Mouse (Mus musculus) stomach, embryonic 16.5 days (tissue): Measurements from ENCODE around the gene Vmn1r185. TPM values are rescaled to one million over a fixed set of nuclear protein-coding genes. Genes with fewer than 3 reads are reported as not detected.
"Not testable (repeated sequence)": the region's sequence is repeated elsewhere in the genome, so short reads cannot be mapped to it uniquely, and the experiment has no call there.

ENCODE experiments used
- ATAC-seq: fragments of 200-750 bp; cut with Nextera tagmentation; 2 replicates; pipeline ENCODE4 v1.8.0; 2017; ENCODE audit warnings: moderate number of reproducible peaks, moderate TSS enrichment; ENCODE audit not compliant: insufficient read depth, low FRiP score
- H3K27ac ChIP-seq: fragments of 300-500 bp; sonication (generic); 2 replicates; pipeline ENCODE4 v1.5.1; 2014; ENCODE audit warnings: low read length
- H3K27me3 ChIP-seq: fragments of 300-500 bp; sonication (generic); 2 replicates; pipeline ENCODE4 v1.6.1; 2014; ENCODE audit warnings: low read length, control low read depth, mixed read lengths; ENCODE audit not compliant: control insufficient read depth, insufficient read depth
- H3K36me3 ChIP-seq: fragments of 300-500 bp; sonication (generic); 2 replicates; pipeline ENCODE4 v1.6.1; 2014; ENCODE audit warnings: low read length; ENCODE audit not compliant: control insufficient read depth, insufficient read depth
- H3K4me1 ChIP-seq: fragments of 300-500 bp; sonication (generic); 2 replicates; pipeline ENCODE4 v1.6.1; 2014; ENCODE audit warnings: low read length, control low read depth, mixed read lengths; ENCODE audit not compliant: control insufficient read depth, insufficient read depth
- H3K4me2 ChIP-seq: fragments of 300-500 bp; sonication (generic); 2 replicates; pipeline ENCODE4 v1.6.1; 2014; ENCODE audit warnings: low read depth, low read length, mixed read lengths
- H3K4me3 ChIP-seq: fragments of 300-500 bp; sonication (generic); replicated peaks from 2 replicates; pipeline ENCODE4 v1.5.1; 2014; ENCODE audit warnings: mild to moderate bottlenecking, low read length
- H3K9ac ChIP-seq: fragments of 300-500 bp; sonication (generic); 2 replicates; pipeline ENCODE4 v1.6.1; 2014; ENCODE audit warnings: low read length
- H3K9me3 ChIP-seq: fragments of 300-500 bp; sonication (generic); replicated peaks from 2 replicates; pipeline ENCODE4 v1.6.1; 2016; ENCODE audit warnings: low read length, control low read depth; ENCODE audit not compliant: control insufficient read depth
- WGBS: fragments of 180-500 bp; shearing (Covaris S2); extraction: QIAGEN DNeasy Blood & Tissue Kit; methylation state at CpG from one replicate; pipeline ENCODE4 v1.1.7; 2014; 5-methylcytosine and 5-hydroxymethylcytosine counted together
- polyA plus RNA-seq: library from polyadenylated mRNA; unstranded; fragments of >200 nt; fragmentation: Nextera tagmentation; extraction: Ambion mirVana; gene quantifications from 2 replicates; pipeline ENCODE4 v1.2.1, GENCODE M21; 2015

Gene Vmn1r185
- polyA plus RNA-seq: not detected in 2 replicates

- H3K4me1 ChIP-seq, ATAC-seq, H3K4me3 ChIP-seq, H3K27me3 ChIP-seq, H3K36me3 ChIP-seq, H3K27ac ChIP-seq, H3K9me3 ChIP-seq, H3K4me2 ChIP-seq, H3K9ac ChIP-seq: not testable (repeated sequence)
- WGBS: 63% methylated on average over 1 of the region's 1 CpGs
Measured at GRCm38 (mm10) chr7:26618364-26618763, at the start of gene Vmn1r185. TSS of gene Vmn1r185 (minus strand) at chr7:26618464.

DNA sequence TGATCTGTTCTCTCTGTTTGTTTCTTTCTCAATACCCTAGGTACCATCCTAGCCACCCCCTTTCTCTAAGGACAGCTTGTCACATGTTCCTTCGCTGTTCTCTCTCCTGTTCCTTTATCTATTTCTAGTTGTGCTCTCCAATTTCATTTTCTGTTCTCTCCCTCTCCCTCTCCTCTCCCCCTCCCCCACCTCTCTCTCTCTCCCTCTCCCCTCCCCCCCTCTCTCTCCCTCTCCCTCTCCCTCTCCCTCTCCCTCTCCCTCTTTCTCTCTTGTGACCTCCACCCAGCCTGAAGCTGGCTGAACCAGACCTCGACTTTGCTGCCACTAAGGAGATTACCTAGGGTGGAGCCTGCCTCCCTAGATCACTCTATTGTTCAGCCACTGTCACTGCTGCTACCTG is 49.2 kb upstream of the Vmn1r185 start:
- H3K27me3 ChIP-seq, H3K4me1 ChIP-seq, H3K27ac ChIP-seq, H3K9ac ChIP-seq, H3K36me3 ChIP-seq, ATAC-seq, H3K9me3 ChIP-seq, H3K4me2 ChIP-seq, H3K4me3 ChIP-seq: not testable (repeated sequence)
- 36% methylated on average over 2 of the region's 2 CpGs for WGBS

GRCm38 (mm10) chr7:26666011-26666410 is 47.7 kb upstream of the Vmn1r185 start:
- Histone ChIP-seq H3K9ac (no peak overlapping the region), H3K9me3 (0 out of 2 replicates have a peak, but pooled peaks cover 5% of the 10 kb centered on the region), H3K4me1 (no peaks in the 10 kb centered on the region), H3K27ac (no peak overlapping the region), H3K36me3 (no peaks in the 10 kb centered on the region), H3K4me3 (no peak overlapping the region), H3K27me3 (no peaks in the 10 kb centered on the region), H3K4me2 (no peak overlapping the region)
- ATAC-seq: no peak
- WGBS: 89% methylated on average over 5 of the region's 5 CpGs

- no peak for ATAC-seq
- no peak overlapping the region for H3K27ac ChIP-seq
Measured at GRCm38 (mm10) chr7:26589774-26590173, 28.5 kb downstream of the Vmn1r185 start.

DNA sequence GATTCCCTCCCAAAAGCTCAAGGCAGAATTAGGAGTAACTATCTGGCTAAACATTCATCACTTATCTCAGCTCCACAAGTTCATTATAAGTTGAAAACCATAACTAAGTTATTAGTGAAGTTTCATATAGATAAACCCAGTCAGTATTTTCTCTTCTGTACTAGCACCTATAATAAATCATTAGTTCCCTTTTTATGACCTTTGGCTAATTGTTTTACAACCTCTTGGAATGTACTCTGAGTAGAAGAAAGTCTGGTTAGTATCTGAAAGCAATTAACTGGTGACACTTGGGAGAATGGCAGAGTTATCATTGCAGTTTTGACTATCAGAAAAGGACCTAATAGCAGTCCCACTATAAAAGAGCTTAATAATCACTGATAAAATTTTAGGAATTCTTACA is 29.2 kb downstream of the Vmn1r185 start:
- no peaks in the 10 kb centered on the region for H3K4me1 ChIP-seq
- H3K4me2 ChIP-seq: no peak overlapping the region
- H3K9ac ChIP-seq: no peak overlapping the region
- H3K27ac ChIP-seq: no peak overlapping the region
- no peak for ATAC-seq
- H3K36me3 ChIP-seq: no peaks in the 10 kb centered on the region
- no peaks in the 10 kb centered on the region for H3K27me3 ChIP-seq
- H3K9me3 ChIP-seq: no peaks in the 10 kb centered on the region
- H3K4me3 ChIP-seq: no peak overlapping the region

More at GRCm38 (mm10) chr7:26589774-26590173, 28.5 kb downstream of the Vmn1r185 start:
- no peak overlapping the region for H3K4me3 ChIP-seq
- no peaks in the 10 kb centered on the region for H3K36me3 ChIP-seq
- H3K4me1 ChIP-seq: no peaks in the 10 kb centered on the region
- 46% methylated on average over 1 of the region's 1 CpGs for WGBS
- no peaks in the 10 kb centered on the region for H3K27me3 ChIP-seq
- no peak overlapping the region for H3K4me2 ChIP-seq
- H3K9ac ChIP-seq: no peak overlapping the region
- H3K9me3 ChIP-seq: no peaks in the 10 kb centered on the region

Other genes starting within 250 kb of the Vmn1r185 start
- not detected in 2 replicates for gene Nlrp9c, start 214.8 kb downstream of the Vmn1r185 start, polyA plus RNA-seq
- gene Nlrp4a, start 183.4 kb downstream of the Vmn1r185 start, polyA plus RNA-seq: not detected in 2 replicates
- not detected in 2 replicates for gene Nlrp9a, start 83.4 kb downstream of the Vmn1r185 start, polyA plus RNA-seq
- 0.14 TPM in 1 of 2 replicates, not detected in the other for gene Cyp2b23, start 68.0 kb upstream of the Vmn1r185 start, polyA plus RNA-seq
- 0.06 TPM in 1 of 2 replicates, not detected in the other for gene Cyp2b19, start 138.7 kb upstream of the Vmn1r185 start, polyA plus RNA-seq
- gene Cyp2g1, start 190.4 kb upstream of the Vmn1r185 start, polyA plus RNA-seq: not detected in 2 replicates
- 1.3 and 2.0 TPM in 2 replicates for gene Cyp2a5, start 216.8 kb upstream of the Vmn1r185 start, polyA plus RNA-seq